Mouse (Mus musculus) adrenal gland, postnatal 10 days (tissue): Measurements from ENCODE around the gene Hnf4a. TPM values are rescaled to one million over a fixed set of nuclear protein-coding genes. Genes with fewer than 3 reads are reported as not detected.

ENCODE experiments used
- DNase-seq: peaks from one replicate; pipeline ENCODE4 v3.0.0; 2021; ENCODE audit warnings: mixed read lengths
- total RNA-seq, 2 experiments: library from RNA; stranded (reverse); gene quantifications; 2 replicates each; pipeline ENCODE4 v1.2.3; 2021

Hnf4a gene
- total RNA-seq, 2 experiments from 2014 or later: 11.8 to 51.8 TPM

DNA sequence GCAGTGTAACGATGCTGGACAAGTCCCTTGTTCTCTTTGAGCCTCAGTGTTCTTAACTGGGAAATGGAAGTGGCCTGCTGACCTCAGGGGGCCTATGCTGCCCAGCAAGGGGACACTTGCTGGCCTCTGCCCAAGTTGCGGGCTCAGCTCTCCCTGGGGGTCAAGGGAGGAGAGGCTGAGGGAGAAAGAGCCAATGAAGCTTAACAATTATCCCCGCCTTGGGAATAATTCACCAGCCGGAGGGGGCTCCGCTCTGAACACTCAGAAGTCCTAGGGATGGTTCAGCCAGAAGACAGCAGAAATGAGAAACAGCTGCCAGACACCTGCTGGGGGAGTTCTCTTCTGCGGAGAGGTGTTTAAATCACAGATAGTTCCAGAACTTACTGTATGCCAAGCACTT lies 43.2 kb downstream of the Hnf4a start:
- DNase-seq: no peak

GRCm38 (mm10) chr2:163552518-163552929 lies 45.9 kb downstream of the Hnf4a start:
- DNase-seq: no peak

GRCm38 (mm10) chr2:163554425-163554982 lies 47.9 kb downstream of the Hnf4a start:
- DNase-seq: peak; percentile 37

- no peak for DNase-seq
Measured at GRCm38 (mm10) chr2:163554996-163555395, 48.4 kb downstream of the Hnf4a start.

- peak; percentile 44 for DNase-seq
Measured at GRCm38 (mm10) chr2:163555417-163555816, 48.8 kb downstream of the Hnf4a start.

DNA sequence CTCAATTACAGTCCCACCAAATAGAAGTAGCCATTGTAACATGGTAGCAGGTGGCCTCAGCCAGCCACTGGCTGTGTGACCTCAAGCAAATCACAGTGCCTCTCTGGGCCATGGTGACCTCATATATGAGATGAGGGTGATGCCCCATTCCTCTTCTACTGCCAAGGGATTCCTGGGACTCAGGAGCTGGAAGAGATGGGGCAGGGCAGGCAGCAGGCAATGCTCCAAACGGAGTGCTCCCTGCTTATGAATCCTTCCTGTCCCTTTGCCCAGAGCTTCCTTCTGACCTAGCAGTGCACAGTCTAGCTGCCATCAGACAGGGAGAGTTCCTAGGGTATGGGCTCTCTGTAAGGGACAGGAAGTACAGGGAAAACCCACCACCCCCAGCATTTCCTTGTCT lies 51.9 kb downstream of the Hnf4a start:
- DNase-seq: no peak

DNA sequence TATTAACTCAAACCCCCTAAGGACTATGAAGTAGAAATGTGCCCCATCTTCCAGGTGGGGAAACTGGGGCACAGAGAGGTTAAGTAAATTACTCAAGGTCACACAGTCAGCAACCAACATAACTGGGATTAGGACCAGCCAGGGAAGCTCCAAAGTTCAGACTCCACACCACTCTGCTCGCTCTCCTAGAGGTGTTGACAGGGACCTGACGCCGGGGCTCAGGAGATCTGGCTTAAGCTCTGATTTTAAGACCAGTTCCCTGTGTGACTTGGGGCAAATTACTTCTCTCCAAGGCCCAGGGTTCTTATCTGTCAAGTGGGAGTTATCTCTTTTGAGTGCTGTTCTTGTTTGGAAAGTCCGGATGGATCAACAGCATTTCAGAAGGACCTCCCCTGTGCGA lies 52.6 kb downstream of the Hnf4a start:
- no peak for DNase-seq

- no peak for DNase-seq
Measured at GRCm38 (mm10) chr2:163560247-163560646, 53.6 kb downstream of the Hnf4a start.

- DNase-seq: no peak
Measured at GRCm38 (mm10) chr2:163561258-163561948, 54.8 kb downstream of the Hnf4a start.

DNA sequence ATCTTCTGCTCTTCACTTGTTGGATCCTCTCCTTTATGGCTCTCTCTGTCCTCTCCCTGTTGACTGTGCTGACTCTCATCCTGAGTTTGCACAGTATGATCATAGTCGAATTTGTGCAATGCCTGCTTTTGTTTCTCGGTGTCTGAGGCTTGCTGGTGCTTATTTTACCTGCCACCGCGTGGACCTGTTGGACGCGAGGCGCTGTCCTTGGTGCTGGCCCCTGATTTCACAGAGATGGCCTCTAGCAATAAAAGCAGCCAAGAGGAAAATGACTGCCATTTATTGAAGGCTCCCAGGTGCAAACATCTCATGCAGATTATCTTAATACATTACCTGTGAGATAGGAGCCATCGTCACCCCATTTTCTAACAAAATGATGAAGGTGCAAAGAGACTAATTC lies 58.0 kb downstream of the Hnf4a start:
- DNase-seq: peak; percentile 68

DNA sequence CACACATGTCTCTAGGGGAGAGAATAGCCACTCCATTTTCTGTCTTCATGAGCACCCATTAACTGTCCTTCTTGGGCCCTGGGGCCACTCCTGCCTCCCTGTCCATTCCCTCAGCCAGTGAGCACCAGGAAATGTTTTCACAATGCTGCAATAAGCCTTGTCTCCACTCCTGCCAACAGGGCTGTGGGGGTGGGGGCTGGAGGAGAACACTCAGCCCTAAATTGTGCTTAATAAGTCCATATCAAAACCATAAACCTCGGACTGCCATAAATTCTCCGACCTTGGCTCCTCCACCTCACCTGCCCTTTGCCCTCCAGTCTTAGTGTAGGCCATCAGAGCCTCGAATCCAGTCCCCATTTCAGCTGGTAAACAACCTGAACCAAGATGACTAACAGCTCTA lies 67.7 kb downstream of the Hnf4a start:
- peak; percentile 13 for DNase-seq

DNA sequence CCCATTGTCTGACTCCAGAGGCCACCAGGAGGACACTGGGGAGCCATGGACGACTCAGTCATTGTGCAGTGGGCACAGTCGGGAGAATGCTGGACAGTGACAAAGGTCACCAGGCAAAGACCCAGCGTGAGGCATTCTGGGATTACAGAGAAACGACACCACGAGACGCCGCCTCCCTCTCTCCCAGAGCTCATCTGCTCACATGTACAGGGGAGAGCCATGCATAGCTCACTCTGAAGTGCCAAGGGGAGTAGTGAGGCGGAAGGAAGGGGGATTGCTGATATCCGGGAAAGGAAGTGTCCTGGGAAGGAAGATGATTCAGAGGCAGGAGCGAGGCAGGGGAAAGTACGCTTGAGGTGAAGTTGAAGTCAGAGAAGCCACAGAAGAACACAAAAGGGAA lies 68.6 kb downstream of the Hnf4a start:
- peak; percentile 33 for DNase-seq

DNA sequence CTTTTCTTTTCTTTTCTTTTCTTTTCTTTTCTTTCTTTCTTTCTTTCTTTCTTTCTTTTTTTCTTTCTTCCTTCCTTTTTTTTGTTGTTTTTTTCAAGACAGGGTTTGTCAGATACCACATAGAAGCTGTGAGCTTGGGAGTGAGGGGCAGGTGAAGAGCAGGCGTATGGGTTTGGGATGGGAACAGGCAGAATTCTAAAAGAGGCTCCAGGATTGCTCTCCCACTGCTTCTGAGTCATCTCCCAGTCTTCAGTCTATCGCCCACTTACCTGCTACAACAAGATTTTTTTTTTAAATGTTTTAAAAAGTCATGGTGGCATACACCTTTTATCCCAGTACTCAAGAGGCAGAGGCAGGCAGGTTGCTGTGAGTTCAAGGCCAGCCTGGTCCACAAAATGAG lies 71.4 kb downstream of the Hnf4a start:
- DNase-seq: no peak

DNA sequence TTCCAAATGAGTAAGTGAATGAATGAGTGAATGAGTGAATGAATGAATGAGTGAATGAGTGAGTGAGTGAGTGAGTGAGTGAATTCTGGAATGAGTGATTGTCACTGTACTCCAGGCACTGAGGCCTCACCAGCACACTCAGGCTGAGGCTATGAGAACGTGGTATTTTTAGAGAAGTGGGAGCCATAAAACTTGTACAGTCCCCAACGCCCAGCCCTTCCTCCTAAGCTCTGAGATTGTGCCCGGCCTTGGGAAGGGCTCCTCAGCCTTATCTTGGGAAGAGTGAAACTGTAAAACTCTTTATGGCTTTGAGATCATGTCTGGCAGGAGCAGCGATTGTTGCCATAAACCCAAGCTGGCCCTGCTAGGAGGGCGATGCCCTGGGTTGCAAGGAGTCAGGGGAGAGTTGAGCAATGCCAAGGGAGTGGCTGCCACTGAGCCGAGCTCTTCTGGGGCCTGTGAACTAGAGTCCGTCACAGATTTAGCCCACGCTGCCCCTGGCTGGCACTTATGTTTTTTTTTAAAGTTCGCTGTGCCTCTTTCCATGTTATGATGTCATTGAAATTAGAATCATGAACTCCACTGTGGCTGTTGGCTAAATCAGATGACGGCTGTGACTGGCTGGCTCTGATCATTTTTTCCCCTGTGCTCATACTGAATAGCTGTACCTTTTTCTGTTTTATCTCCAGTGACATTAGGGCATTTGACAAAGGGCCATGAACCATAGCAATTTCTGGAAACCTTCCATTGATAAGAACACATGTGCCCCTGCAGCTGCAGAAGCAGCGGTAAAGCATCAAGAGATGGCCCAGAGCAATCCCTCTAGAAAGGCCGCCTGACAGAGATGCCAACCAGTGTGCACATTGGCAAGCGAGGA lies 73.7 kb downstream of the Hnf4a start:
- peak; percentile 44 for DNase-seq

DNA sequence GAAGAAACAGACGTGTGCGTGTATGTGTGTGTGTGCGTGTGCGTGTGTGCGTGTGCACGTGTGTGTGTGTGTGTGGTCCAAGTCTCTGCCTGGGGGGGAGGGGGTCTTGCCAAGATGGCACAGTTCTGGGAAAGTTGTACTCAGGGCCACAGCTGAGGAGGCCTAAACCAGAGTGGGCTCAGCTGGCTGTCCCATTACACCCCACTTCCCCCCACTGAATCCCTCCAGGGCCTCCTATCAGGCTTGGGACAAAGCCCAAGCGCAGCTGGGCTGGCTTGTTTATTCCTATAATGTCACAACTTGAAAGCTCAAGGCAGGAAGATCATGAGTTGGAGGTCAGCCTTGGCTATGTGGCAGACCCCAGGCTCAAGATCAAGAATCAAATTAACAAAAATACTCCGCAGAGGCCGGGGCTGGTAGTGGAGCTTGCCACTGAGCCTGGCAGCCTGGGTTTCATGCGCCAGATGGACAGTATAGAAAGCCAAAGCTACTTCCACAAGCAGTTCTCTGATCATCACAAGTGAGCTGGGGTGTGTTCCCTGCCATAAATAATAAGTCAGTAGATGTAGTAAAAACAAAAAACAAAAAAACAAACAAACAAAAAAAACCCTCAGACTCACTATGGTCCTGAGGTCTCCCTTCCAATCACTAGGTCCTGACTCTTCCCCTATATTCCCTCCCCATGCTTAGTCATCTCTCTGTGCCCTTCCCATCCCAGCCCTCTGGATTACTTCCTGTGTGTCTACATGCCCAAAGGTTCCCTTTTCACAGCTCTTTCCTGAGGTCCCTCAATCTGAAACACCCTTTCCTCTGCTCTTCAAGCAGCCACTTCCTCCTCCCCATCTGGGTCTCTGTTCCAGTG lies 76.8 kb downstream of the Hnf4a start:
- no peak for DNase-seq

GRCm38 (mm10) chr2:163584088-163584426 lies 77.4 kb downstream of the Hnf4a start:
- no peak for DNase-seq

DNA sequence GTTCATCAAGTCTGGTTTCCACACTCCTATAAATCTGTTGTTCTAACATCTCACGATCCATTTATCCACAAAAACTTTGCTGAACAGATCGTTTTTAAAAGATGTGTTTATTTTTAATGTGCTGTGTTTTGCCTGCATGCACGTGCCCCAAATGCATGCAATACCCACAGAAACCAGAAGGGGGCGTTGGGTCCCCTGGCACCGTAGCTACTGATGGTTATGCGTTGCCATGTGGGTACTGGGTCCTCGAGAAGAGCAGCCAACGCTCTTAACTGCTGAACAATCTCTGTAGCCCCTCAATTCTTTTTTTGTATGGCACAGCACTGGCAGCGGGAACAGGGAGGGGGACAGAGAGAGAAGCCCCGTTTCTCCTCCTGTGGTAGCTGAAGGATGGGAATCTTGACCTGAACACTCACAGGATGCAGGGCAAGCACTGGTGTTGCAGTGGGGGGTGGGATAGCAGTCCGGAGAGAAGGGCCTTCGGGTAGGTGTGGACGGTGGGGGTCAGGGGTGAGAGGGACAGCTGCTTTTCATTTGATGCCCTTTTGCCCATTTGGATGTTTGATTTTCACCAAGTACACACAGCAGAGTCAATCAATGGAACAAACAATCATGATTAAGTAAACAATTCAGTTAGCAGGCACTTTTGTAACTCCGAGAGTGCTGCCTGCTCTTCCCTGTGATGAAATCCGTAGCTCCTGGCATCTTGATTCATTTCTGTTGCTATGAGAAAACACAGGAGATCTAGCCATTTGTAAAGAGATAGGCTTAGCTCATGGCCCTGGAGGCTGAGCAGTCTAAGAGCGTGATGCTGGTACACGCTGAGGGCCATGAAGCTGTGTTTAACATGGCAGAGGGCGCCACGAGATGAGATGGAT lies 80.0 kb downstream of the Hnf4a start:
- peak; percentile 63 for DNase-seq

GRCm38 (mm10) chr2:163587506-163587905 lies 80.9 kb downstream of the Hnf4a start:
- DNase-seq: no peak

GRCm38 (mm10) chr2:163590211-163590610 lies 83.6 kb downstream of the Hnf4a start:
- no peak for DNase-seq

GRCm38 (mm10) chr2:163590996-163591395 lies 84.4 kb downstream of the Hnf4a start:
- DNase-seq: no peak

GRCm38 (mm10) chr2:163592084-163592483 lies 85.5 kb downstream of the Hnf4a start:
- peak; percentile 52 for DNase-seq
